Mouse (Mus musculus) embryo, embryonic 10 days (tissue): Measurements from ENCODE around the gene Krt39.

Experiments
- DNase-seq: peaks from one replicate; pipeline ENCODE4 v3.0.0-alpha.2; 2015; ENCODE audit warnings: low spot score

Krt39 gene

GRCm38 (mm10) chr11:99471946-99472345, 49.2 kb downstream of the Krt39 start:
- DNase-seq = no peak

GRCm38 (mm10) chr11:99469228-99469627, 51.9 kb downstream of the Krt39 start:
- DNase-seq = no peak

- no peak for DNase-seq
These were observed 52.6 kb downstream of the Krt39 start for GRCm38 (mm10) chr11:99468566-99468965.

GRCm38 (mm10) chr11:99466316-99466715, 54.8 kb downstream of the Krt39 start:
- DNase-seq = peak; percentile 36

- peak; percentile 86 for DNase-seq
These were observed 56.3 kb downstream of the Krt39 start for GRCm38 (mm10) chr11:99464836-99465235.
